Mouse (Mus musculus) forebrain, embryonic 15.5 days (tissue): ENCODE data around the gene Pnpla1. TPM values are rescaled to one million over a fixed set of nuclear protein-coding genes. Genes with fewer than 3 reads are reported as not detected.
"Not testable (repeated sequence)": the region's sequence is repeated elsewhere in the genome, so short reads cannot be mapped to it uniquely, and the experiment has no call there.

ENCODE experiments used
- ATAC-seq: fragments of 200-750 bp; cut with Nextera tagmentation; replicated peaks from 2 replicates; pipeline ENCODE4 v1.8.0; 2017; ENCODE audit warnings: mild to moderate bottlenecking, moderate TSS enrichment, moderate library complexity
- H3K27ac ChIP-seq: fragments of 300-500 bp; sonication (generic); replicated peaks from 2 replicates; pipeline ENCODE4 v1.5.1; 2015; ENCODE audit warnings: mild to moderate bottlenecking, inconsistent platforms
- H3K27me3 ChIP-seq: fragments of 300-500 bp; sonication (generic); 2 replicates; pipeline ENCODE4 v1.6.1; 2015; ENCODE audit warnings: inconsistent platforms
- H3K36me3 ChIP-seq: fragments of 300-500 bp; sonication (generic); 2 replicates; pipeline ENCODE4 v1.6.1; 2015; ENCODE audit warnings: mild to moderate bottlenecking, inconsistent platforms
- H3K4me1 ChIP-seq: fragments of 300-500 bp; sonication (generic); 2 replicates; pipeline ENCODE4 v1.6.1; 2015; ENCODE audit warnings: inconsistent platforms
- H3K4me2 ChIP-seq: fragments of 300-500 bp; sonication (generic); replicated peaks from 2 replicates; pipeline ENCODE4 v1.6.1; 2015; ENCODE audit warnings: mild to moderate bottlenecking, inconsistent platforms
- H3K4me3 ChIP-seq: fragments of 300-500 bp; sonication (generic); 2 replicates; pipeline ENCODE4 v1.5.1; 2015; ENCODE audit warnings: mild to moderate bottlenecking, inconsistent platforms
- H3K9ac ChIP-seq: fragments of 300-500 bp; sonication (generic); replicated peaks from 2 replicates; pipeline ENCODE4 v1.6.1; 2015; ENCODE audit warnings: mild to moderate bottlenecking, inconsistent platforms
- H3K9me3 ChIP-seq: fragments of 300-500 bp; sonication (generic); 2 replicates; pipeline ENCODE4 v1.6.1; 2016; ENCODE audit warnings: inconsistent platforms
- WGBS: fragments of 180-500 bp; shearing (Covaris S2); methylation state at CpG from one replicate; pipeline ENCODE4 v1.1.7; 2015; ENCODE audit warnings: mixed read lengths; 5-methylcytosine and 5-hydroxymethylcytosine counted together
- polyA plus RNA-seq: library from polyadenylated mRNA; unstranded; fragments of >200 nt; fragmentation: Nextera tagmentation; extraction: Ambion mirVana; gene quantifications from 2 replicates; pipeline ENCODE4 v1.2.1, GENCODE M21; 2015

The Pnpla1 gene
- polyA plus RNA-seq, result not detected in 2 replicates

GRCm38 (mm10) chr17:28858205-28858604 is at the start of gene Pnpla1:
Gene Pnpla1, plus strand, starts transcription at chr17:28858411.
- WGBS, result 24% methylated on average over 12 of the region's 12 CpGs
- no peaks in the 10 kb centered on the region for H3K27me3 ChIP-seq
- no peak within 1 kb of the TSS for H3K4me2 ChIP-seq

GRCm38 (mm10) chr17:28808714-28809113 is 49.5 kb upstream of the Pnpla1 start:
- no peak overlapping the region for H3K4me3 ChIP-seq
- H3K4me1 ChIP-seq, result no peaks in the 10 kb centered on the region
- H3K27ac ChIP-seq, result no peak overlapping the region
- no peak overlapping the region for H3K4me2 ChIP-seq
- no peak for ATAC-seq
- H3K27me3 ChIP-seq, result no peaks in the 10 kb centered on the region
- 93% methylated on average over 8 of the region's 8 CpGs for WGBS
- no peaks in the 10 kb centered on the region for H3K9me3 ChIP-seq
- peaks cover 57% of the 10 kb centered on the region for H3K36me3 ChIP-seq
- H3K9ac ChIP-seq, result no peak overlapping the region

More at GRCm38 (mm10) chr17:28858205-28858604, at the start of gene Pnpla1:
- H3K36me3 ChIP-seq, result no peaks in the 10 kb centered on the region
- H3K27ac ChIP-seq, result no peak within 1 kb of the TSS
- no peak within 1 kb of the TSS for H3K9ac ChIP-seq
- no peaks in the 10 kb centered on the region for H3K4me1 ChIP-seq
- H3K9me3 ChIP-seq, result no peaks in the 10 kb centered on the region
- no peak within 1 kb of the TSS for H3K4me3 ChIP-seq
- ATAC-seq, result no peak

GRCm38 (mm10) chr17:28809175-28809831 is 48.9 kb upstream of the Pnpla1 start:
- peaks cover 63% of the 10 kb centered on the region for H3K36me3 ChIP-seq
- H3K4me3 ChIP-seq, result no peak overlapping the region

GRCm38 (mm10) chr17:28812345-28812744 is 45.9 kb upstream of the Pnpla1 start:
- Histone ChIP-seq H3K36me3 (peaks cover 70% of the 10 kb centered on the region), H3K9me3 (no peaks in the 10 kb centered on the region), H3K4me1 (no peaks in the 10 kb centered on the region), H3K4me3 (no peak overlapping the region), H3K27me3 (no peaks in the 10 kb centered on the region), H3K27ac (no peak overlapping the region), H3K4me2 (no peak overlapping the region), H3K9ac (no peak overlapping the region)
- WGBS, result 97% methylated on average over 10 of the region's 10 CpGs
- no peak for ATAC-seq

More at GRCm38 (mm10) chr17:28809175-28809831, 48.9 kb upstream of the Pnpla1 start:
- Histone ChIP-seq H3K27ac (no peak overlapping the region), H3K4me2 (no peak overlapping the region), H3K9ac (no peak overlapping the region), H3K4me1 (no peaks in the 10 kb centered on the region), H3K27me3 (no peaks in the 10 kb centered on the region), H3K9me3 (no peaks in the 10 kb centered on the region)
- ATAC-seq, result no peak
- WGBS, result 95% methylated on average over 10 of the region's 10 CpGs

GRCm38 (mm10) chr17:28814529-28815097 is 43.6 kb upstream of the Pnpla1 start:
- no peak overlapping the region for H3K4me3 ChIP-seq
- H3K36me3 ChIP-seq, result peaks cover 74% of the 10 kb centered on the region
- H3K4me2 ChIP-seq, result no peak overlapping the region
- H3K9me3 ChIP-seq, result no peaks in the 10 kb centered on the region
- no peaks in the 10 kb centered on the region for H3K4me1 ChIP-seq
- no peak overlapping the region for H3K27ac ChIP-seq
- no peak for ATAC-seq
- WGBS, result 90% methylated on average over 18 of the region's 18 CpGs
- H3K9ac ChIP-seq, result no peak overlapping the region
- H3K27me3 ChIP-seq, result no peaks in the 10 kb centered on the region

GRCm38 (mm10) chr17:28815384-28816004 is 42.7 kb upstream of the Pnpla1 start:
- Histone ChIP-seq H3K9me3 (no peaks in the 10 kb centered on the region), H3K4me2 (no peak overlapping the region), H3K9ac (no peak overlapping the region), H3K36me3 (peaks cover 72% of the 10 kb centered on the region), H3K4me1 (no peaks in the 10 kb centered on the region), H3K27ac (no peak overlapping the region), H3K4me3 (no peak overlapping the region), H3K27me3 (no peaks in the 10 kb centered on the region)
- 93% methylated on average over 10 of the region's 10 CpGs for whole genome bisulfite sequencing
- ATAC-seq, result no peak

GRCm38 (mm10) chr17:28816326-28816725 is 41.9 kb upstream of the Pnpla1 start:
- not testable (repeated sequence) for H3K4me3 ChIP-seq, H3K4me2 ChIP-seq, H3K9ac ChIP-seq, H3K27ac ChIP-seq, H3K4me1 ChIP-seq, H3K9me3 ChIP-seq, H3K27me3 ChIP-seq, ATAC-seq
- WGBS, result 95% methylated on average over 10 of the region's 10 CpGs
- peaks cover 69% of the 10 kb centered on the region for H3K36me3 ChIP-seq

- 95% methylated on average over 25 of the region's 25 CpGs for WGBS
- H3K9me3 ChIP-seq, result no peaks in the 10 kb centered on the region
- ATAC-seq, result no peak
Measured at GRCm38 (mm10) chr17:28816875-28817811, 41.1 kb upstream of the Pnpla1 start.

GRCm38 (mm10) chr17:28820189-28820588 is 38.0 kb upstream of the Pnpla1 start:
- 57% methylated on average over 2 of the region's 2 CpGs for WGBS
- no peak for ATAC-seq

More at GRCm38 (mm10) chr17:28816875-28817811, 41.1 kb upstream of the Pnpla1 start:
- H3K4me3 ChIP-seq, result no peak overlapping the region
- no peaks in the 10 kb centered on the region for H3K4me1 ChIP-seq
- peaks cover 77% of the 10 kb centered on the region for H3K36me3 ChIP-seq
- H3K4me2 ChIP-seq, result no peak overlapping the region
- no peak overlapping the region for H3K27ac ChIP-seq
- no peaks in the 10 kb centered on the region for H3K27me3 ChIP-seq
- no peak overlapping the region for H3K9ac ChIP-seq

GRCm38 (mm10) chr17:28823004-28823745 is 35.0 kb upstream of the Pnpla1 start:
- Histone ChIP-seq H3K4me2 (no peak overlapping the region), H3K27me3 (no peaks in the 10 kb centered on the region), H3K27ac (no peak overlapping the region), H3K9ac (no peak overlapping the region), H3K4me3 (no peak overlapping the region), H3K36me3 (peaks cover 81% of the 10 kb centered on the region), H3K9me3 (no peaks in the 10 kb centered on the region), H3K4me1 (no peaks in the 10 kb centered on the region)
- 91% methylated on average over 13 of the region's 13 CpGs for WGBS
- ATAC-seq, result no peak

More at GRCm38 (mm10) chr17:28820189-28820588, 38.0 kb upstream of the Pnpla1 start:
- Histone ChIP-seq H3K9me3 (no peaks in the 10 kb centered on the region), H3K9ac (no peak overlapping the region), H3K4me1 (no peaks in the 10 kb centered on the region), H3K27ac (no peak overlapping the region), H3K27me3 (no peaks in the 10 kb centered on the region), H3K4me3 (no peak overlapping the region), H3K36me3 (peaks cover 83% of the 10 kb centered on the region), H3K4me2 (no peak overlapping the region)

- WGBS, result 93% methylated on average over 11 of the region's 11 CpGs
- H3K4me2 ChIP-seq, result no peak overlapping the region
- H3K9ac ChIP-seq, result no peak overlapping the region
- no peak for ATAC-seq
- no peaks in the 10 kb centered on the region for H3K9me3 ChIP-seq
- H3K27me3 ChIP-seq, result no peaks in the 10 kb centered on the region
- peaks cover 81% of the 10 kb centered on the region for H3K36me3 ChIP-seq
- H3K4me1 ChIP-seq, result no peaks in the 10 kb centered on the region
- no peak overlapping the region for H3K27ac ChIP-seq
- H3K4me3 ChIP-seq, result no peak overlapping the region
Measured at GRCm38 (mm10) chr17:28823749-28824148, 34.5 kb upstream of the Pnpla1 start.
